Mouse (Mus musculus) brain, embryonic 14.5 days (tissue): ENCODE results near the gene Aebp2.

Source experiments
- CTCF ChIP-seq: fragments of 200-500 bp; IDR thresholded peaks from 2 replicates; pipeline ENCODE4 v1.5.1; 2012; ENCODE audit warnings: inconsistent platforms, mild to moderate bottlenecking, moderate library complexity, borderline replicate concordance; ENCODE audit not compliant: insufficient read depth, insufficient read length; ENCODE audit errors: extremely low read depth
- POLR2A ChIP-seq: fragments of 200-500 bp; IDR thresholded peaks from 2 replicates; pipeline ENCODE4 v1.6.1; 2012; ENCODE audit warnings: mild to moderate bottlenecking, inconsistent platforms, borderline replicate concordance; ENCODE audit not compliant: poor library complexity, insufficient read depth, insufficient read length, severe bottlenecking; ENCODE audit errors: extremely low read depth

DNA sequence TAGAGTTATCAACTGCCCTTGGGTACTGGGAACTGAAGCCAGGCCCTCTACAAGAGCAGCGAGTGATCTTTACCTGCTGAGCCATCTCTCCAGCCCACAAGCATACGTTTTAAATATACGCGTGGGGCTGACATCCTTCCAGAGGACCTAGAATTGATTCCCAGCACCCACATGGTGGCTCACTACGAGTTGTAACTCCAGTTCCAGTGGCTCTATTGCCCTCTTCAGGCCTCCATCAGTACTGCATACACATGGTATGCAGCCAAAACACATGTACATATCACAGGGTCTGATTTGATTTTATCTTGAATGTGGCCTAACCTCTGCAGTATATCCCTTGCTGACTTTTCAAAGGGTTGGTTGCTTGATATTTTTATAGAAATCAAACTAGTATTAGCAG is 83.6 kb downstream of the Aebp2 start:
- no peak for TF ChIP-seq POLR2A
- no peak for TF ChIP-seq CTCF
